Mouse (Mus musculus) olfactory bulb, adult 2 months (tissue): ENCODE results near the gene A030005K14Rik.

Experiments used
- CTCF ChIP-seq: fragments of 200-500 bp; IDR thresholded peaks from 2 replicates; pipeline ENCODE4 v1.5.1; 2012; ENCODE audit warnings: low read depth, mild to moderate bottlenecking, low read length, moderate library complexity; ENCODE audit not compliant: insufficient read depth
- POLR2A ChIP-seq: fragments of 200-500 bp; IDR thresholded peaks from 2 replicates; pipeline ENCODE4 v1.6.1; 2012; ENCODE audit warnings: mild to moderate bottlenecking, low read depth, low read length, moderate library complexity; ENCODE audit not compliant: insufficient read depth

- TF ChIP-seq CTCF: no peak
- TF ChIP-seq POLR2A: no peak
Observed at GRCm38 (mm10) chr1:83099580-83100137, 40.5 kb upstream of the A030005K14Rik start.
